Mouse (Mus musculus): ENCODE results near the gene Gm20422.

The Gm20422 gene

DNA sequence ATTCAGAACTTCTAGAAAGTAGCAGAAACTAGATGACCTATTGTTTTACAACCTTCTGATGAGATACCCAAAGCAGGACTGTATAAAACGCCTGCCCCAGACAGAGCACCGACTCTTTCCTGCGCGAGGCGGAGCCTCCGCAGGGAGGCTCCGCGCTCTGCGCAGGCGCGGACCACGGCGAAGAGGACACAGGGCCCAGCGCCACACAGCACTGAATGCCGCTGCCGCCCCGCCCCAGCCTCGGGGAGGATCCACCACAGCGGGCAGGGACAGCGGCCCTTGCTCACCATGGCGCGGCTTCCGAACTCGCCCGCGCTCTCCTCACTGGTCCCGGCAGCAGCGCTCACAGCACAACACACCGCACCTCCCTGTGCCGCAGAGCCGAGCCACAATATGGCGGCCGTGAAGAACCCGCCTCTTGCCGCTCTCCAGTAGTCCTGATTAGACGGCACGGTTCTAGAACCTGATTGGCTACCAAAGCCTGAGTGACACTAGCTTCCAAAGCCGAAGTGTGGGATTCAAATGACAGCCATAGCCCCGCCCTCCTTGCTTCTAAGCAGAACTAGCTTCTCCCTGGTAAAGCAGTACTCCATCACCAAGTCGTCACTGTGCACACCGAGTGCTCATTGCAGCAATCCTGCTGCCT, at the start of gene Gm20422:
Gene Gm20422 (minus strand): TSS at position 384 of the 646 bp plus-strand sequence.
- peak; percentile 93 to 95 for DNase-seq

DNA sequence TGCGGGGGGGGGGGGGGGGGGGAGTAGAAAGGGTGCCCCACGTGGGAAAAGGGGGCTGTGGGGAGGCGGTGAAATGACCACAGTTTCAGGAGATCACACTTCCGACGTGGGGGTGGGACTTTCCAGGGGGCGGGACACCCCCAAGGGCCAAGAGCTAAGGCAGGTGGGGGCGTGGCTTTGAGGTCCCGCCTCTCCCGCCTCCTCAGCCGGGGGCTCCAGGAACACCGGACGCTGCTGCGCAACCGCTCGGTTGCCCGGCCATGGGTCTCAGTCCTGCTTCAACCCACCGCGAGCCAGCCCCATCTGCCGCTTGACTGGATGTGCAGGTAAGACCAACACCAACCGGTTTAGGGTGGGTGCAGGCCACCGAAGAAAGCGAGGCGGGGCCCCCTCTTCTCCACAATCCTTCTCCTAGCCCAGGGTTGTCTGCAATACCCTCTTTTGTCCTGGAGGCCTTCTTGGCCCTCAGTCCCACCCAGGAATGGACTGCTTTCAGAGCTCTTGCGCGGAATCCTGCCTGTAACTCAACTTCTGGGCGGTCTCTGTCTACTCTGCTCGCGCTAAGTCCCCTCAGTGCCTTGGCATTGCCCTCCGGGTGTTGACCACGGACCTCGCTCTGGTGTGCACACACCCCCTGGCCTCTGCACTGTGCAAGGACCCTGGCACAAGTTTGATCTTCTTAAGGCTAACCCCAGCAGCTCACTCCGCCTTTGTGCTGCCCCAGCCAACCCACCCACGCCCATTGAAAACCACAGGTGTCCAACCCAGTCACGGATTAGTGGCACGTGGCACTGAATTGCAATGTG, 47.9 kb upstream of the Gm20422 start, which contains the start of gene Lpar2:
Gene Lpar2 (plus strand): TSS at position 44 of the 806 bp plus-strand sequence.
- peak; percentile 78 to 80 for DNase-seq

DNA sequence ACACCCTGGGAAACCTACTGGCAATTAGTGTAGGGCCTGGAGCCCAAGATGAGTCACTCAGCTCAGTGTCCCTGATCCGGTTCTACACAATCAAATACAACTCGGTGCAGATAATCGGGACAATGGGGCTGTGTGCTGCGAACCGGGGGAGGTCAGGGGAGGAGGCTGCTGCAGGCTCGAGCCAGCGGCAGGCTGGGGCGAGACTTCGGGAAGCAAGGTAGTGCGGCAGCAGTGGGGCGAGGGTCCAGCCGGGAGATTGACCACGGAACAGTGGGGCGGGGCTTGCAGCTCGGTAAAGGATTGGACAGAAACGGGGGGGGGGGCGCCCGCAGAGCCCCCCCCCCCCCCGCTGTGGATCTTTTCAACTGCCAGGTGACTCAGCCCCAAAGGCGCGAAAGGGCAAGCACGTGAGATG, 47.3 kb upstream of the Gm20422 start:
- peak in 1 of 2 experiments; percentile 19 for DNase-seq

DNA sequence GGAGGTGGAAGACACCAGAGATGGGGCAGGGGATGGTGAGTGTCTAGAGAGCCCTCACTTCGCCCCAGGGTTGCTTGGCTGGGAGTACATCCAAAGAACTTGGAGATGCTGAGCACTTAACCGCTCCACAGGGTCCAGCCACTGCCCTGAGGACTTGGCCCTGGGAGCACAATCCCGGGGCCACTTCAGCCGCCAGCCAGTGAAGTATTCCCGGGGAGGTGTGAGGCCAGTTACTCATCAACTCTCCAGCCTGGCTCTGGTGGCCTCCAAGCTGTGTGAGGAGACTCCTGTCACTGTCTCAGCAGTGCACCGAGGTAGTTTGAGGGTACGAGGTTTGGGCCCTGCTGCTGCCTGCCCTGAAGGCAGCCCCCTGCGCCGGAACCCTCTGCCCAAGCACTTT, 45.8 kb upstream of the Gm20422 start:
- DNase-seq, result no peak

DNA sequence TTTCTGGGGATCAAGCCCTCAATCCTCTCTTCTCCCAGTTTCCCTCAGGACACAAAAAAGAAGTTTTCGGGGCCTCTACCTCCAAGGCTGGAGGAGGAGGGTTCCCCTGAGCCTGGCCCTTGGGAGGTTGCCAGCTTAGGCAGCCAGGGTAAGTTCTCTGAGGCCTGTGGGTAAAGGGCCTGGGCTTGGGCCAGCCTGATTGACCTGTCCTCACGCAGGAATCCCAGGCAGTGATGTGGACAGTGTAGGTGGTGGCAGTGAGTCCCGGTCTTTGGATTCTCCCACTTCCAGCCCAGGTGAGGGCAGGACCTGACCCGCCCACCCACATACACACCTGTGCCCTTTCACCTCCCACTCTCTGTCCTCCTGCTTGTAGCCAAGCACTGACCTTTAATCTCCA, 40.7 kb upstream of the Gm20422 start:
- no peak for DNase-seq

DNA sequence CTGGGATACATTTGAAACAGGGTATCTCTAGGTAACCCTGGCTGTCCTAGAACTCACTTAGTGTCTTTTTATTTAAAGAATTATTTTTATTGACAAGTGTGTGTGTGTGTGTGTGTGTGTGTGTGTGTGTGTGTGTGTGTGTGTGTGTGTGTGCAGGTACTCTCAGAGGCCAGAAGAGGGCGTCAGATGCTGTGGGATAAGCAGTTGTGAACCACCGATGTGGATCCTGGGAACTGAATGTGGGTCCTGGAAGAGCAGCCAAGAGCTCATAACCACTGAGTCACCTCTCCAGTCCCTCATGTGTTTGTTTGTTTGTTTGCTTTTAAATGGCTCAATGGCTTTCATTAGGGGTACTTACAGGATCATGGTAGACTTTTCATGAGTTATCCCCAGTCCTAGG, 40.2 kb upstream of the Gm20422 start:
- DNase-seq, result no peak

DNA sequence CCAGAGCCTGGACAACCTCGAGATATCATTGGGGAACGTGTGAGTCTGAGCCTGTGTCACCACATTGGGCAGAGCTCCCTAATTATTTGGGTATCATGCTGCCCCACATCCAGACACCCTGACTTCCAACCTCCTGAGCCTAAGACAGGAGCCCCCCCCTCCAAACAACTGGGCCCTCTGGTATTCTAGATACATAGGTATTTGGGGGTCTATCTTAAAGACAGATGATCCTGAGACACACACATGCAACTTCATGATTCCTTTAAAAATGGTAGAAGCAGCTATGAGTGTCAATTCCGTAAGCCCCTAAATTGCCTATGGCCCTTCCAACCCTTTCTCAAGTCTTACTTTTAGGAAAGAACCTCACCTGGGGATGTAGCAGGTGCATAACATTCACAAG, 35.1 kb upstream of the Gm20422 start:
- DNase-seq, result no peak

DNA sequence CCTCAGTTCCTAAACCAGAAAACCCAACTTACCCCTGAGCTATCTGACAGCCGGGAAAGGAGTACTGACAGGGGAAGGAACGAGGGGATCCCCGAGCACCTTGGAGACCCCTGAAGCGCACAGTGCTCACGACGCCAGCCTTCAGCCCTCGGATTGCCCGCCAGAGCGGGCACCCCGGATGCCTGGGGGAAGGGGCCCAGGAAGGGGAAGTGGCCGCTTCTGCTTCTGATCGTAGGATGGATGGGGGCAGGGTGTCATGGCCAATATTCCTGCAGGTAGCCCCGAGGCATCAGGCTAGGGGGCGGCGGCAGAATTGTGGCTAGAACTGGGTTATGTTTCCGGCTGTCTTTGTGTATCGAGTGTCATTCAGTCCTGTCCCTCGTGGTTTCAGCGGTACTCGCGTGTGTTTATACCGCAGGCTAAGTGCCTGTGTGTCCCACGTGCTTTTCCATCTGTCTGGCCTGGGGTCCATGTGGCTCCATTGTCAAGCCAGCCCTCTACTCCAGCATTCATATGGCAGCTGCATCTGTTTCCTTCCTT, 34.2 kb upstream of the Gm20422 start:
- peak; percentile 43 to 44 for DNase-seq

DNA sequence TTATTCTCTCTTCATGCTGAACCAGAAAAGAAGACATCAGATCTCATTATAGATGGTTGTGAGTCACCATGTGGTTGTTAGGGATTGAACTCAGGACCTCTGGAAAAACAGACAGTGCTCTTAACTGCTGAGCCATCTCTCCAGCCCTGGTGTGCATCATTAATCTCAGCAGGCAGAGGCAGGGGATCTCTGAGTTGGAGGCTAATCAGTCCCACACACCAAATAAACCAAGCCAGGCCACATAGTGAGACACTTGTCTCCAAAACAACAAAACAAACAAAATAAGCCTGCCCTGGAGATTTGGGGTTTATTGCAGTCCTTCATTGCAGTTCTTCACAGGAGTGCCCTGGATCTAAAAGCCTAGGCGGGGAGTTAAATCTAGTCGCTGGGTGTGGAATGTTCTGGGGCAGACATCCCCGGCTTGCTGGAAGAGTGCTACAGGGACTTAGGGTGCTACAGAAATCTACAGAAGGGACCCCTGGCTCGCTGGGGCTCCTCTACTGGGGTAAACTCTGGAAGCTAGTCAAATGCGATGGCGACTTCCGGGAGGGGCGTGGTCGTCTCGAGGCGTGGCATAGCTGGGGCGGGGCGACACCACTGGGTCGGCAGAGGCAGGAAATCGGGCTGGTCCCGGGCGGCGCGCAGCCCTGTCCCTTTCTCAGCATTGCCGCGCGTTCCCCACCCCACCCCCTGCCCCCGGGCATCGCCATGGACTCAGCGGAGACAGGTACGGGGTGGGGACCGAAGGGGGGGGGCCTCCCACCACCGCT, 33.6 kb upstream of the Gm20422 start, which contains the start of gene Gmip:
Gene Gmip (plus strand): TSS at position 586 of the 770 bp plus-strand sequence.
- DNase-seq, result peak; percentile 86 to 87

DNA sequence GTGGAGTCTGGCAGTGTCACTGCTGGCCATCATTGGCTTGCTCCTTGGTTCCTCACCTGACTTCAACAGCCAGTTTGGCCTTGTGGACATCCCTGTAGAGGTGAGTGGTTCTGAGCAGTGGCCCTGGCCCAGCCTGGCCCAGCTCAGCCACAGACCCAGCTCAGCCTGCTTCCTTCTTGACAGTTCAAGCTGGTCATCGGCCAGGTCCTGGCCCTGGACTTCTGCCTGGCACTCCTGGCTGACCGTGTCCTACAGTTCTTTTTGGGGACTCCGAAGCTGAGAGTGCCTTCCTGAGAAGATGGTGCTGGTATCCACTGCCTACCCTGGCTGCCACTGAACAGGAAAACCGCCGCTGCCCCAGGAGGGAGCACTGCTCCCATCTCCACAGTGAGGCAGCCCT, 32.5 kb upstream of the Gm20422 start:
- no peak for DNase-seq

DNA sequence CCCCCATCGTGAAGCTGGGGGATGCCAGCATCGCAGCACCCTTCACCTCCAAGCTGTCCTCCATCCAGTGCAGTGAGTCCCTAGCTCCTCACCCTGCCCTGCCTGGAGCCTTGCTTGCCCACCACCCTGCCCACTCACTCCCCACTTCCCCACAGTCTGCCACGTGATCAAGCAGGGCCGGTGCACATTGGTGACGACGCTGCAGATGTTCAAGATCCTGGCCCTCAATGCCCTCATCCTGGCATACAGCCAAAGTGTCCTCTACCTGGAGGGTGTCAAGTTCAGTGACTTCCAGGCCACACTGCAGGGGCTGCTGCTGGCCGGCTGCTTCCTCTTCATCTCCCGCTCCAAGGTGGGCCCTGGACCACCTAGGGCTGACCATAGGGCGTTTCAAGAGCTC, 30.8 kb upstream of the Gm20422 start:
- no peak for DNase-seq

DNA sequence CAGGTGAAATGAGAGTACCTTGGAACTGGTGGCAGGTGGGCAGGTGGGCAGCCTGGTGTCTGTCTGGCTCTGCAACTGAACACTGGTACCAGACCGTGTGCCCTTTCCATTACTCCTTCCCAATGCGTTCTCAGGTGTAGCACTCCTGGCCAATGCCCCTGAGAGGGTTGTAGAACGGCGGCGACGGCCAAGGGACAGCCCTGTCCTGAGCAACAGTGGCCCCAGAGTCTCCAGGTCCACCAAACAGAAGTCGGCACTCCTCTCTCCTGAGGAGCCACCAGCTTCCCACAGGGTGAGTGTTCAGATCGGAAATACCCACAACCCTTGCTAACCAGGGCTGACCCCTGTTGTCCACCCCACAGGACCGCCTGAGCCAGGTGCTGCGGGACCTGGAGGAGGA, 30.4 kb upstream of the Gm20422 start:
- DNase-seq, result no peak

DNA sequence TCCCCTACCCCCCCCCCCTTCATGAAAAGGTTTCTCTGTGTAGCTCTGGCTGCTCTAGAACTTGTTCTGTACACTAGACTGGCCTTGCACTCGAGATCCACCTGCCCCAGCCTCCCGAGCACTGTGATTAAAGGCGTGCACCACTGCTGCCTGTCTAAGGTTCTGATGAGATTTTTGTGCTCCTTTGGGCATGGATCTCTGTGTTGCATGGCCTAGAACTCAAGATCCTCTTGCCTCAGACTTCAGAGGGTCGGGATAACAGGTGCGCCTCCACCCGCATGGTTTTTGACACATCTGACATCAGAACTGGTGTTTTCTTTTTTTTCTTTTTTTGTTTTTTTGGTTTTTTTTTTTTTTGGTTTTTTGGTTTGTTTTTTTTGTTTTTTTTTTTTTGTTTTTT, 29.9 kb upstream of the Gm20422 start:
- no peak for DNase-seq

DNA sequence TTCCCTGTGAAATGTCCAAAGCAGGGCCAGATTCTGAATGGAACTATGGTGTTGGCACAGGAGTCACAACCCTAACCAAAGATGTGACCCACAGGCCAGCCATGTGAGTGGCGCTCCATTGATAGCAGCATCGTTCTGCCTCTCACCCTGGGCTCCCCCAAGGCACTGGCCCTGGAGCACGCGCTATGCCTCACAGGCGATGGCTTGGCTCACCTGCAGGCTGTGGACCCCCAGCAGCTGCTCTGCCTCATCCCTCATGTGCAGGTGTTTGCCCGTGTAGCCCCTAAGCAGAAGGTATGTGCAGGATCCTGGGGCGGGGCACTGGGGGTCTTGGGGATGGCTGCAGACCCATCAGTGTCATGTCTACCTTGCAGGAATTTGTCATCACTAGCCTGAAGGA, 28.7 kb upstream of the Gm20422 start:
- DNase-seq, result peak in 1 of 2 experiments; percentile 2

DNA sequence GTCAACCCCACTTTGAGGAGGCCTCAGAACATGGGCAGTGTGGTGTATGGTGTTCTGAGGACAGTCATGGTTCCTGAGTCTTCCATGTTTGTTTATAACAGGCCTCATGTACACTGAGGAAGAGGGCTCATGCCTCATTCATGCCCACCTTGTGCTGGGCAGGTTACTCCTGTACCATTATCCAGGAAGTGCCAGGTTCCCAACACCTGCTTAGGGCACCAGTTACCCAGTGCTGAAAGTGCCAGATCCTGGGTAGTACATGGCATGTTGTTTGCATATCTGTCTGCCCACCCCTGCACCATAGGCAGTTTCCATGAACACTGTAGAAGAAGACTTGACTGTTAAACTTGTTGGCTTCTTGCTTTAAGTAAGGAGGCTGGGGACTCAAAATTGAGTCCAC, 27.5 kb upstream of the Gm20422 start:
- DNase-seq, result peak in 1 of 2 experiments; percentile 0

DNA sequence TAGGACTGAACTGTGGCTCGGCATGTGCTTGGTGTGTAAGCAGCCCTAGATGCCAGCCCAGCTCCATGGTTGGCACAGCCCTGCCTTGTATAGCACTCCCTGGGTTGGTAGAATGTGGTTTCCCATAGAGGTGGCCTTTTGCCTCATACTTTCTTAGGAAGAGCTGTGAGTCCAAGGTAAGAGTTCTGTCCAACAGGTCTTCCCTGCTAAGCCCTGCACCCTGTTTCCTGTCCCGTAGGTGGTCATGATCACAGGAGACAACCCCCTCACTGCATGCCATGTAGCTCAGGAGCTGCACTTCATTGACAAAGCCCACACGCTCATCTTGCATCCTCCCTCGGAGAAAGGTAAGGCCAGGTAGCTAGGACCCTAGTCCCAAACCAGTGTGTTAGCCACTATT, 27.1 kb upstream of the Gm20422 start:
- DNase-seq, result peak in 1 of 2 experiments; percentile 1

DNA sequence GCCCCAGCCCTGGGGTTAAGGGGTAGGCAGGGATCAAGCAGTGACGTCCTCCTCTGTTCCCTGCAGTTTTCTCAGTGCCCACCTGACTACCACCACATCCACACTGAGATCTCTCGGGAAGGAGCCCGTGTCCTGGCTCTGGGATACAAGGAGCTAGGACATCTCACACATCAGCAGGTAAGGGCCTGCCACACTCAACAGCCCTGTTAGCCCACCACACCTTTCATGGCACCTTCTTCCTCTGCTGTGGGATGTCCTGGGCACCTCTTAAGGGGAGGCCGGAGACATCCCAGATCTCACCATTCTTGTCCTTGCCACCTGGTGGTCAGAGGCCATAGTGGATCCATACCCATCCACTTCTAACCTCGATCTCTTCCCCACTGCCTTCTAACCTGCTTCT, 25.3 kb upstream of the Gm20422 start:
- peak in 1 of 2 experiments; percentile 2 for DNase-seq

DNA sequence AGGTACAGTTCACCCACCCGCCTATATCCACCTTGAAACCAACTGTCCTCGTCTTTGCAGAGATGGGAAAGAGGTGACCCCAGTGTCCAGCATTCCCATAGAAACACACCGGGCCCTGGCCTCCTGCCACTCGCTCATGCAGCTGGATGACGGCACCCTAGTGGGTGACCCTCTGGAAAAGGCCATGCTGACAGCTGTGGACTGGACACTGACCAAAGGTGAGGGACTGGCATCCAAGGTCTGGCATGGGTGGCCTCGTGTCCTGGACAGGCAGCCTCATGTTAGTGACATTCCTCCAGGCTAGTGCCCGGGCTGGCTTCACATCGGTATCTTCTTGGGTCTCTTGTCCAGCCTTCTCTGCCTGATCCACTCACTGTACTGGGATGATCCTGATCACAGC, 24.6 kb upstream of the Gm20422 start:
- DNase-seq, result peak in 1 of 2 experiments; percentile 1

DNA sequence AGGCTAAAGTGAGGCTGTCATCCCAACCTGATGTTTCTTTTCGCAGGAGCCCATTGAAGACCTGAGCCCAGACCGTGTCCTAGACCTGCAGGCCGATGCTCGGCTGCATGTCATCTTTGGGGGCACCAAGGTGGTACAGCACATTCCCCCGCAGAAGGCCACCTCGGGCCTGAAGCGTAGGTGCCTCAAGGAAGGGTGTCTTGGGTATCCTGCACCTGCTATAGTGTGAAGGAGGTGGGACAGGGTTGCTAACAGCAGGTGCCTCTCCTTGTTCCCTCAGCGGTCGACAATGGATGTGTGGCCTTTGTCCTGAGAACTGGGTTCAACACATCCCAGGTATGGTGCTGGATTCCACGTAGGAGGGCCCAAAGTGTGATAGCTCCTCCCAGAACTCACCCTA, 23.0 kb upstream of the Gm20422 start:
- DNase-seq, result peak in 1 of 2 experiments; percentile 1

DNA sequence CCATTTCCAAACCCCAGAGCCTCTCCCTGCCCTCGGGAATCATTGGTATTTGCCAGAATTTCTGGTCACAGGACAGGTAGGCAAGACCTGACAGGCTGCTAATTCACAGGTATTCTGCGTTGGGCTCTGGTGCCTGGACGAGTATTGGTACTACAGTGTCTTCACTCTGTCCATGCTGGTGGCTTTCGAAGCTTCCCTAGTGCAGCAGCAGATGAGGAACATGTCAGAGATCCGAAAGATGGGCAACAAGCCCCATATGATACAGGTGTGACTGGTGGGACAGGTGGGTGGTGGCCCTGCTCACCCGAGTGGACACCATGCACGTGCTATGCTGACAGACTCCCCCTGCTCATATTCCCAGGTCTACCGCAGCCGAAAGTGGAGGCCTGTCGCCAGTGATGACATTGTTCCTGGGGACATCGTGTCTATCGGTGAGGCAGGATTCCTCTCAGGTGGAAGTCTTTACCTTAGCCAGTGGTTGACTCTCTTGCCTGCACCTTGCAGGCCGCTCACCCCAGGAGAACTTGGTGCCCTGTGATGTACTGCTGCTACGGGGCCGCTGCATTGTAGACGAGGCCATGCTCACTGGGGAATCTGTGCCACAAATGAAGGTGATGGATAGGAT, 22.1 kb upstream of the Gm20422 start:
- peak in 1 of 2 experiments; percentile 2 for DNase-seq

DNA sequence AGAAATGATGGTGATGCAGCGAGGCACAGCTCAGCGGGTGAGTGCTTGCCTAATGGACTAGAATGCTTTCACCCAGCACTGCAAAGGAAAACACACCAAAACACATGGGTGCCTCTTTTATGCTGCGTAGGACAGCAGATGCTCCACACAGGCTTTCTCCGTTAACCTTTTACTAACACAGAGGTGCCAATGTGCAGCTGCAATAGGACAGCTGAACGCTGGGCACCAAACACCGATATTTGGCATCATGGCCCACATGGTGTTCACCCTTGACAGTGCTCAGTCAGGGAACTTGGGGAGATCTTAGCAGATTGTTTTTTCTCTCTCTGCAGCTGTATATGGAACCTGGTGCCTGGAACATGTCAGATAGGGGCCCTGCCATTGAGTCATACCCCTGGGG, 20.2 kb upstream of the Gm20422 start:
- peak in 1 of 2 experiments; percentile 1 for DNase-seq

DNA sequence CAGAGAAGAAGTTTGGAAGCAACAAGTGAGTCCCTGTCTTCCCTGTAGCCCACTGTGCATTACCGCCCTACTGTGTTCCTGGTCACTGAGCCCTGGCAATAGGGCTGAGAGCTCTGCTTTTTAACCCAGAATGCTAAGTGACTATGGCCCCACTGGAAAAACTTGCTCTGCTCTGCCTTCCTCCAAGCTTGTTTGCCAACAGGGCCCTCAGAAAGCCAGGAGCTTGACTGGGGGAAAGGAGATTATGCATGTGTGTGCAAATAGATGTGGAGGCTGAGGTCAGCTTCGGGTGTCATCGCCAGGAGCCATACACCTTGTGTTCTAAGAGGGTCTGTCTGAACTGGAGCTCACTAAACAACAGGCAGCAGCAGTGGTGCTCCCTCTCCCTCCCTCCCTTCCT, 19.4 kb upstream of the Gm20422 start:
- no peak for DNase-seq

DNA sequence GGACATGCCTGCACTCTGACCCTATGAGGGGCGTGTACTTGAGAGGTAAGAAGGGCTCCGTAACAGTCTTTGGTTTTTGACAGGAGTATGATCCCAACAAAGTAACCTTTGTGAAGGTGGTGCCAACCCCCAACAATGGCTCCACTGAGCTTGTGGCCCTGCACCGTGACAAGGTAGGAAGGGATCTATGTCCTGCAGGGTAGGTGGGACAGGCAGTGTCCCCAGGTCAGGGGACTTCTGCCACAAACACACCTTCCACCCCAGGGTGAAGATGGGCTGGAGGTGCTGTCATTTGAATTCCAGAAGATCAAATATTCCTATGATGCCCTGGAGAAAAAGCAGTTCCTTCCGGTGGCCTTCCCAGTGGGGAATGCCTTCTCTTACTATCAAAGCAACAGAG, 19.0 kb upstream of the Gm20422 start:
- no peak for DNase-seq
